Mouse (Mus musculus): Measurements from ENCODE around the gene Plekhh2.

Gene Plekhh2

GRCm38 (mm10) chr17:84645894-84646293 is 134.2 kb downstream of the Plekhh2 start:
- DNase-seq = no peak

- DNase-seq = no peak
Measured at GRCm38 (mm10) chr17:84646477-84646876, 134.8 kb downstream of the Plekhh2 start.

- no peak for DNase-seq
Measured at GRCm38 (mm10) chr17:84647630-84648029, 135.9 kb downstream of the Plekhh2 start.

GRCm38 (mm10) chr17:84650302-84651017 is 138.8 kb downstream of the Plekhh2 start:
- DNase-seq = no peak

- no peak for DNase-seq
Measured at GRCm38 (mm10) chr17:84653544-84653943, 141.8 kb downstream of the Plekhh2 start.

GRCm38 (mm10) chr17:84656205-84656604 is 144.5 kb downstream of the Plekhh2 start:
- no peak for DNase-seq

GRCm38 (mm10) chr17:84656653-84657421 is 145.1 kb downstream of the Plekhh2 start:
- DNase-seq = no peak

GRCm38 (mm10) chr17:84657422-84657732 is 145.7 kb downstream of the Plekhh2 start:
- no peak for DNase-seq

GRCm38 (mm10) chr17:84657782-84658181 is 146.1 kb downstream of the Plekhh2 start:
- no peak for DNase-seq

- no peak for DNase-seq
Measured at GRCm38 (mm10) chr17:84658195-84658594, 146.5 kb downstream of the Plekhh2 start.

- no peak for DNase-seq
Measured at GRCm38 (mm10) chr17:84658951-84659350, 147.3 kb downstream of the Plekhh2 start.

- DNase-seq = no peak
Measured at GRCm38 (mm10) chr17:84665053-84665452, 153.4 kb downstream of the Plekhh2 start.

- no peak for DNase-seq
Measured at GRCm38 (mm10) chr17:84665691-84666090, 154.0 kb downstream of the Plekhh2 start.

GRCm38 (mm10) chr17:84667848-84668247 is 156.2 kb downstream of the Plekhh2 start:
- no peak for DNase-seq

Measured in cerebellum, postnatal 14 days (tissue).